Mouse (Mus musculus): Measurements from ENCODE around the gene Foxk1. TPM values are rescaled to one million over a fixed set of nuclear protein-coding genes. Genes with fewer than 3 reads are reported as not detected.

Gene Foxk1
- total and polyA plus RNA-seq, 3 experiments = 8.2 to 20.2 TPM; not detected in 1

DNA sequence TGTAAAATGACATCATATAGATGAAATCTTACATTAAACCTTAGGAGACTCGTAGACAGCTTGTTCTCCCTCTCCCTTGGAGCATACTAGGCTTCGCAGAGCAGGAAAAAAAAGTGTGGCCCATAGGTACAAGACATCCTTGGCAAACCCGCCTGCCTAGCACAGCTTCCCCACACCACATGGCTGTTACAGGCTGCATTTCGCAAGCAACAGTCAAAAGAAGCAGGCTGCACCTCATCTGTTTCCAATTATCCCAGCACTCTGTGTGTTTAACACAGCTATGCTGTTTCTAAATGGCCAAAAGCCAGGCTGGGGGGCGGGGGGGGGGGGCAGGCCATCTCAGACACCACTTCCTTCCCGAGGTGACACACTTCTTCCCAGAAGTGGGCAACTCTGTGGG is 20.8 kb upstream of the Foxk1 start:
- Histone ChIP-seq H3K27ac (ENCODE audit: control insufficient read depth, low read depth, low read length) (no peak overlapping the region), H3K4me1 (ENCODE audit: control insufficient read depth in 1 of 2, insufficient read depth in 2 of 2, low read length in 2 of 2) (peaks cover 5 to 6% of the 10 kb centered on the region in 2 experiments; a peak in 3 of 4 replicates), H3K79me2 (ENCODE audit: control insufficient read depth, insufficient read depth, low read length, poor library complexity) (no peaks in the 10 kb centered on the region), H3K9ac (ENCODE audit: control insufficient read depth, low read depth, low read length, poor library complexity, severe bottlenecking) (no peak overlapping the region), H3K9me3 (replicated peaks; ENCODE audit: insufficient read depth, low read length) (no peaks in the 10 kb centered on the region), H3K27me3 (ENCODE audit: control insufficient read depth in 1 of 2, insufficient read depth in 2 of 2, low read length in 2 of 2) (no peaks in the 10 kb centered on the region), H3K36me3 (ENCODE audit: control insufficient read depth in 1 of 2, insufficient read depth in 2 of 2, low read length in 2 of 2) (peaks cover 0 to 6% of the 10 kb centered on the region in 2 experiments; a peak in 2 of 4 replicates), H3K4me3 (ENCODE audit: control insufficient read depth in 1 of 2, insufficient read depth in 1 of 2, low read depth in 2 of 2, low read length in 2 of 2) (no peak overlapping the region)
- no peak for DNase-seq (ENCODE audit: low read depth, low spot score)
- no peak for TF ChIP-seq ZNF384 (IDR thresholded peaks at IDR 0.05; ENCODE audit: low read depth, low read length)
- no peak for TF ChIP-seq GATA1 (IDR thresholded peaks at IDR 0.05; ENCODE audit: low read depth, low read length)
- no peak for TF ChIP-seq EP300 (IDR thresholded peaks at IDR 0.05; ENCODE audit: low read depth in 1 of 2, low read length in 2 of 2)
- no peak for TF ChIP-seq TAL1 (IDR thresholded peaks at IDR 0.05; ENCODE audit: low read length)
- TF ChIP-seq TBP (IDR thresholded peaks at IDR 0.05; ENCODE audit: low read depth, low read length) = no peak
- TF ChIP-seq MYC (IDR thresholded peaks at IDR 0.05; ENCODE audit: low read depth, low read length) = no peak
- no peak for TF ChIP-seq POLR2A (IDR thresholded peaks at IDR 0.05; ENCODE audit: control insufficient read depth in 1 of 2, insufficient read depth in 1 of 2, low read depth in 1 of 2, low read length in 2 of 2, poor library complexity in 1 of 2)
- TF ChIP-seq MYB (IDR thresholded peaks at IDR 0.05; ENCODE audit: low read depth, low read length) = no peak

DNA sequence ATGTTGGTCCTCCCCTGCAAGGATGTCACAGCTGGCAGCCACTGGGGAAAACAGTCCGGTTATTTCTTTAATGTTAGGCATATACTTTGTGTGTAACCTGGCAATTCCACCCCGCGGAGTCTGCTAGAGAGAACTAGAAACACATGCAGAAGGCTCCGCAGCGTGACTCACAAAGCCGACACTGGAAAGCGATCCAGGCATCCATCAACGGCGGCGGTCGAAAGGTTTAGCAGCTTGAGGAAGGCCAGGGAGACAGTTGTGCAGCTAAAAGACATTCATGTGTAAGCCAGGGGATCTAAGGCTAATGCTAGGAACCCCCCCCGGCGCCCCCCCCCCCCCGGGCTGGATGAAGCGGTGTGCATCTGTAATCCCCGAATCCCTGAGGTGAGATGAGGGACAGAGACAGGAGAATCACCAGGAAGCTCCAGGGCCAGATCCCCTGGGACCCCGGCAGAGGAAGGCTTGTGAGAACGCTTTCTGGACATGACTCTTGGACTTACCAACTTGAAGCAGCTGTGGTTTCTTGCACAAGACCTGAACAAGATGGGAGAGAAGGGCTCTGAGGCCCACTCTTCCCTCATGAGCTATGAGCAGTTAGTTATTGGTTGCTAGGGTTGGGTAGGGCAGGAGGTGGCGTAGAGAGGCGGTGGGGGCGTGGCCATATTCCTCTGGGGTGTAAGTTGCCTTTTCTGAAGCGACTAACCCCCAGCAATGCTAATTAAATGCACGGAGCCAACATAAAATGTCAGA is 16.2 kb upstream of the Foxk1 start:
- no peak for DNase-seq (ENCODE audit: low read depth, low spot score)
- Histone ChIP-seq H3K4me3 (ENCODE audit: control insufficient read depth in 1 of 2, insufficient read depth in 1 of 2, low read depth in 2 of 2, low read length in 2 of 2) (no peak overlapping the region), H3K79me2 (ENCODE audit: control insufficient read depth, insufficient read depth, low read length, poor library complexity) (no peaks in the 10 kb centered on the region), H3K36me3 (ENCODE audit: control insufficient read depth in 1 of 2, insufficient read depth in 2 of 2, low read length in 2 of 2) (no peaks in the 10 kb centered on the region), H3K27ac (ENCODE audit: control insufficient read depth, low read depth, low read length) (no peak overlapping the region), H3K9me3 (replicated peaks; ENCODE audit: insufficient read depth, low read length) (no peaks in the 10 kb centered on the region), H3K27me3 (ENCODE audit: control insufficient read depth in 1 of 2, insufficient read depth in 2 of 2, low read length in 2 of 2) (no peaks in the 10 kb centered on the region), H3K4me1 (ENCODE audit: control insufficient read depth in 1 of 2, insufficient read depth in 2 of 2, low read length in 2 of 2) (peaks cover 0 to 6% of the 10 kb centered on the region in 2 experiments; a peak in 2 of 4 replicates), H3K9ac (ENCODE audit: control insufficient read depth, low read depth, low read length, poor library complexity, severe bottlenecking) (no peak overlapping the region)
- TF ChIP-seq POLR2AphosphoS5 (IDR thresholded peaks at IDR 0.05; ENCODE audit: borderline replicate concordance, low read depth, low read length) = no peak
- no peak for TF ChIP-seq UBTF (IDR thresholded peaks at IDR 0.05; ENCODE audit: borderline replicate concordance, insufficient read depth, low read depth, low read length)

DNA sequence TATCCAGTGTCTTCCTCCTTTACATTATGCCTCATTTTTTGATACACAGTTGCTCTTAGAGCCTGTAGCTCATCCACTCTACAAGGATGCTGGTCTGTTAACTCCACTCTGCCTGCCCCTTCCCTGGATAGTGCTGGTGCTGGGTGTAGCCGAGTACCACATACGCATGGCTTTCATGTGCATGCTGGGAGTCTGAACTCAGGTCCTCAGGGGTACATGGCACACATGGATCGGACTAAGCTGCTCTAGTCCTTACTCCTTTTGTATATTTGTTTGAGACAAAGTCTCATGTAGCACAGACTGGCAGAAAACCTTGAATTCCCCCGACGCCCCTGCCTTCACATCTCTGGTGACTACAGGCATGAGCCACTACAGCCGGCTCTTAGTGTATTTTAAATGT is 15.0 kb upstream of the Foxk1 start:
- Histone ChIP-seq H3K79me2 (ENCODE audit: control insufficient read depth, insufficient read depth, low read length, poor library complexity) (no peaks in the 10 kb centered on the region), H3K4me1 (ENCODE audit: control insufficient read depth in 1 of 2, insufficient read depth in 2 of 2, low read length in 2 of 2) (peaks cover 0 to 12% of the 10 kb centered on the region in 2 experiments; a peak in 3 of 4 replicates), H3K27ac (ENCODE audit: control insufficient read depth, low read depth, low read length) (no peak overlapping the region), H3K9me3 (replicated peaks; ENCODE audit: insufficient read depth, low read length) (no peaks in the 10 kb centered on the region), H3K4me3 (ENCODE audit: control insufficient read depth in 1 of 2, insufficient read depth in 1 of 2, low read depth in 2 of 2, low read length in 2 of 2) (no peak overlapping the region), H3K36me3 (ENCODE audit: control insufficient read depth in 1 of 2, insufficient read depth in 2 of 2, low read length in 2 of 2) (0 out of 4 replicates have a peak, but pooled peaks cover 0 to 3% of the 10 kb centered on the region in 2 experiments), H3K27me3 (ENCODE audit: control insufficient read depth in 1 of 2, insufficient read depth in 2 of 2, low read length in 2 of 2) (no peaks in the 10 kb centered on the region), H3K9ac (ENCODE audit: control insufficient read depth, low read depth, low read length, poor library complexity, severe bottlenecking) (no peak overlapping the region)
- no peak for DNase-seq (ENCODE audit: low read depth, low spot score)
- no peak for TF ChIP-seq RAD21 (IDR thresholded peaks at IDR 0.05; ENCODE audit: low read depth, low read length)
- TF ChIP-seq ZMIZ1 (IDR thresholded peaks at IDR 0.05; ENCODE audit: low read depth, low read length) = no peak
- no peak for TF ChIP-seq MEF2A (IDR thresholded peaks at IDR 0.05; ENCODE audit: extremely low read depth, insufficient replicate concordance, low read depth, low read length, poor library complexity, severe bottlenecking)
- no peak for TF ChIP-seq TAL1 (IDR thresholded peaks at IDR 0.05; ENCODE audit: low read length)
- no peak for TF ChIP-seq E2F4 (IDR thresholded peaks at IDR 0.05; ENCODE audit: borderline replicate concordance, low read depth, low read length)
- no peak for TF ChIP-seq MAX (IDR thresholded peaks at IDR 0.05; ENCODE audit: low read length)
- TF ChIP-seq HCFC1 (IDR thresholded peaks at IDR 0.05; ENCODE audit: low read depth, low read length) = no peak
- no peak for TF ChIP-seq SMC3 (IDR thresholded peaks at IDR 0.05; ENCODE audit: low read depth, low read length)
- TF ChIP-seq ZC3H11A (IDR thresholded peaks at IDR 0.05; ENCODE audit: low read depth, low read length) = no peak

All from MEL (cell line).